Mouse (Mus musculus): ENCODE measurements around the gene Apoa4.

The Apoa4 gene

DNA sequence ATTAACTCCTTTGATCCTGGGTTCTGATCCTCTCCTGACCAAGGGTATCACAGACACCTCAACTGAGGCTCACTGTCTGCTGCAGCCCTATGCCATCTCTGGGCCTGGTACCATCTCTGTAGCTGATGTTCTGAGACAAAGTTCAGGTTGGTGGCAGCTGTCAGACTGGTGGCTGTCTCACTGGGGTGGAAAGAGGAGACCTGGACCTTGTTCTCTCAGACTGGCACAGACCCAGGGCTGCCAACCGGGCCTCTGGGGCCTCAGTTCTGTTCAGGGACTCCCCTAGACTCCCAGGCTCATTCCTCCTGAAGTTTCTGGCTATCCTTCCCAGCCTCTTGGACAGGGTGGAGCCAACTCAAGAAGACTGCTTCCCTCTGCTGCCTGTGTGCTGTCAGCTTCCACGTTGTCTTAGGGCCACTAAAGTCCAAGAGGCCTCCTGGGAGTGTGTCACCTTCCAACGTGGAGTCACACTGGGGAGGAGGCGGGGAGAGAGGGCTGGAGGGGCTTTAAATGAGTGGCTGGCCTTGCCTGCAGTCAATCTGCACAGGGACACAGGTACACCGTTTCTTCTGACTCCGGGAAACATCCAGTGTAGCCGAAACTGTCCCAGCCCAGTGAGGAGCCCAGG is at the start of gene Apoa4:
TSS of gene Apoa4 (plus strand) at position 171 of the 628 bp plus-strand sequence.
- no peak for DNase-seq

DNA sequence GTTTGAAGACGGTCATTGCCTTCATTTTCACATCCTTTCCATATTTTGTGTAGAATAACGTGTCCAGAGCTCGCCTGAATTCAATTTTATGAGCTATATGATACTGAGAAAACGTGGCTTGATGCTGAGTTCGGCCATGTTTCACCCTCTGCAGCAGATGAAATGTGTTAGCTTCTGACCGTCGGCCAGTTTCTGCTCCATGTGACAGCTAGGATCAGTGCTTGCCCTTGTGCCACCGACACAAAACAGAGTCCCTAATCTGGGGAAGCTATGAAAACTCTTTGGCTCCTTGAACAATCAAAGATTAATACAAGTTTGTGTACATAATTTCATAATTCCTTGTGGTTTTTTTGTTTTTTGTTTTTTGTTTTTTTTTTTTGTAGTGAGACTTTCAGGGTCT is 49.3 kb upstream of the Apoa4 start:
- DNase-seq: no peak

GRCm38 (mm10) chr9:46191644-46192043 is 48.9 kb upstream of the Apoa4 start:
- DNase-seq: no peak

GRCm38 (mm10) chr9:46192642-46193041 is 47.9 kb upstream of the Apoa4 start:
- no peak for DNase-seq

DNA sequence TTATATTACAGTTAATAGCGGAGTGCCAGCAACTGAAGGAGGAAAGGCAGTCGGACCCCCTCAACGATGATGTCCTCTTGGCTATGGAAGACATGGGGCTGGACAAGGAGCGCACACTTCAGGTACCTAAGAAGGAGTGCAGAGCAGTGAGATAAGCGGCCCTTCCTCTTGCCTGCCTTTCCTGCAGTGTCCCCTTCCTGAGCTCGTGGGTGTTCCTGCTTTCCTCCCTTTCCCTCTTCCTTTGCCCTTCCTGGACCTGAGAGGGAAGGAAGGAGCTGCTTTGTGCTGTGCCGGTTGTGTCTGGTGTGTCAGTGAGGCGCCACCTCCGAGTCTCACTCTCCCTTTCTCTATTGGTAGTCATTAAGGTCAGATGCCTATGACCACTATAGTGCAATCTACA is 45.7 kb upstream of the Apoa4 start:
- DNase-seq: no peak

DNA sequence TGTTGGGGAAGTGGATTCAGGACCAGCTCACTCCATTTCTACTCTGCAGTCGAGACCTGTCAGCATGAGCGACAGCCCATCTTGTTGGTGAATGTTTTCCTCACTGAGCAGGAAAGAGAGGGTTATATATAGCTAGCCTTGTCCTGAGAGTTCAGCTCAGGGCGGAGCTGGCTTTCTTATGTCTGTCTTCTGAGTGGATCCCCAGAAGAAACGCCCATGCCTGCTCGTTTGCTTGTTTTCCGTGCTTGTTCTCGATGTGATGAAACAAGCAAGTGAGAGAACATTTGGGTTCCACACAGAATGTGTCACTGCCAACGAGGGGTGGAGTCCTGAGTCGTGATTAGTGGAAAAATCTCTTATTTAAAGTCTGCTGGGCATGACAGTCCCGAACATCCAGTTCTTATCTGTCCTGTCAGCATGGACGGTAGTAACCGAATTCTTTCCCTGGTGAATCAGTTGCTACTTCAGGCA is 43.8 kb upstream of the Apoa4 start:
- no peak for DNase-seq

DNA sequence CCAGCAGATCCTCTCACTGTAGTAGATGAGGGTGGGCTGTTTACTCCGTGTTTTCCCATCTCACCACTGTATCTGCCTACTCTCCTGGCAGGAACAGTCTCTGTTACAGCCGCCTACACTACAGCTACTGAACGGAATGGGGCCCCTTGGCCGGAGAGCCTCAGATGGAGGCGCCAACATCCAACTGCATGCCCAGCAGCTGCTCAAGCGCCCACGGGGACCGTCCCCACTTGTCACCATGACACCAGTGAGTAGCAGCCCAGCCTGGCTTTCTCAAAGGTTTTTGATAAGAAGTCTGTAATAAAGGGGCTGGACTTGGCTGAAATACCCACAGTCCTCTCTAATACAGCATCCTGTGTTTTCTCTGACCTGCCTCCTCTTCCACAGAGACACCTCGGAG is 42.0 kb upstream of the Apoa4 start:
- DNase-seq: peak; percentile 38

DNA sequence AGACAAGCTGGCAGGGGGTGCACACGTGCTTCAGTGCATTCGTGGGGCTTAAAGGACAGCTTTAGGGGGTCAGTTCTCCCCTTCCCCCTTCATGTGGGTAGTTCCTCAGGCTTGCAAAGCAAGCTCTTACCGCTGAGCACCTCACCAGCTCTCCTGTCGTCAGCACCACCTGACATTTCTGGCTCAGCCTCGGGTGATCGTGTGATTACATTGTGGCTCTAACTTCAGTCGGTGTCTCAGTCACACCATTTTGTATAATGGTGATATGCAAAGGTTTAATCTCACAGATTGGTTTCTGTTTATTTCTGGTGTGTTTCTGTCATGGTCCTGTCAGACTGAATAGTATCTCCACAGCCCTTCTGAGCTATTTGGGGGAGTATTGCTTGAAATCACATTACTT is 41.6 kb upstream of the Apoa4 start:
- DNase-seq: no peak

- no peak for DNase-seq
Observed at GRCm38 (mm10) chr9:46199609-46200008, 40.9 kb upstream of the Apoa4 start.

- no peak for DNase-seq
Observed at GRCm38 (mm10) chr9:46206834-46207500, 33.5 kb upstream of the Apoa4 start.

DNA sequence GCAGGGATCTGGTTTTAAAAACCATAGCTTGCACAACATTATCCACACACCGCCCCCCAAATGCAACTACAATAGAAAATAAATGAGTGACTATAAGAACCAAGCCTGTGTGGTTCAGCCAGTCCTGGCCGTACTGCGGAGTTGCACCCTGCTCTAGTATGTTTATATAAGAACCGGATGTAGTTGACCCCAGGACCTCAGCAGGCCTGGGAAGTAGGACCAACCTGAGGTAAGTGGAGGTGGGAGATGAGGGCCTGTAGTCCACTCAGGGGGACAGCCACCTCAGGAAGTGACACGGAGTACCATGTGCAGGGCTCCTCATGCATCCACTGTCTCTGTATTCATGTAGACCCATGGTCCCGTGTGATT is 33.0 kb upstream of the Apoa4 start:
- DNase-seq: no peak

DNA sequence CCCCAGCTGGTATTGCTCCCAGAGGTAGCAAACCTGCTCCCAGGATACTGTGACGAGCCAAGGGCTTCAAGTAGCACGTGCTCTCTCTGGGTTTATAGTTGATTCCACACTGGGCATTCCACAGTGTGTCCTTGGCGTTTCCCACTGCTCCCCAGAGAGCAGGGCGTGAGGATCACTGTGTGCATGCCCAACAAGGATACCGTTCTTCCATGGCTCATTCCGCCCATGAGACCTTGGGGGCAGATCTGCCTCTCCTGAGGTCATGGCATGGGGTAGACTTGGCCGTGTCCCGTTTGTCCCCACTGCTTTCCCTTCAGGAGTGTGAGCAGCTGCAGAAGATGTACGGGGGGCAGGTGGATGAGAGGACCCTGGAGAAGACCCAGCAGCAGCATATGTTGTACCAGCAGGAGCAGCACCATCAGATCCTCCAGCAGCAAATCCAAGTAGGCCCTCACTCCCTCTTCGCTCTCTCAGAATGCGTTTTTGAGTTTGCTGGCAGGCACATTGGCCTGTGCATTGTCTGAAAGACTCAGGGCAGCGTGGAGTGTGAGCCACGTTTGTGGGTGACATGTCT is 32.0 kb upstream of the Apoa4 start:
- no peak for DNase-seq

GRCm38 (mm10) chr9:46210473-46210872 is 30.0 kb upstream of the Apoa4 start:
- DNase-seq: no peak

DNA sequence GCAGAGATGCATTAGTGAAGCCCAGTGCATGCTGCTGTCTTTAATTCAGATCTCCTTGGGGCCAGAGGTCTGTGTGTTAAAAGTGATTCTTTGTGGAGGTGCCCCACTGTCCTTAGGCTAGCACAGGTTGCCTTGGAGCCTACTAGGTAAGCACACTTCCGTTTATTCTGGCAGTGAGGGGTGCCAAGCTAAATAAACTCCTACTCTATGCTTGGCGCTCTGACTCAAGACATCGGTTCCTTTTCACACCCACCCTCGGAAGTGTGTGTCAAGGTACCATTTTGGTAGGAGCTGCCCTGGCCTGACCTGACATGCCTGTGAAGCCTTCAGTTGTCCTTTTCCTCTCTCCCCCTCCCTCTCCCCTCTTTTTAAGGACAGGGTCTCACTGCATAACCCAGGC is 26.2 kb upstream of the Apoa4 start:
- DNase-seq: no peak

DNA sequence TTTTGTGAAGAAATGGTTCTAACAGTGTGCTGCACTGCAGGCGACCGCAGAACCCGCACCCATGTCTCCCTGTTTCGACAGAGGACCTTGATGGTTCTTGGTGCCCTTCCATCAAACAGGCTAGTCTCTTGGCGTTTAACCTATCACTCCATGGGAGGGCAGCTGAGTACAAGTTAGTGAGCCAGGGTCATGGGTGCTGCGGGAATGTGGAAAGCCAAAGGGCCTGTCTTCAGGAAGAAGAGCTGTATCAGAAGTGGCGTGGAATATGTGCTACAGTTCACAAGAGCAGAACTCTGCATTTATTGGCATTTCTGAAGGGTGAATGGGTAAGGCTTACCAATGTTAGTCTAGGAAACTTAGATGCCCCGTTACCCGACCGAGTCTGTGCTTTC is 25.6 kb upstream of the Apoa4 start:
- DNase-seq: no peak

GRCm38 (mm10) chr9:46215338-46216322 is 24.9 kb upstream of the Apoa4 start:
- DNase-seq: no peak

- no peak for DNase-seq
Observed at GRCm38 (mm10) chr9:46216744-46217470, 23.6 kb upstream of the Apoa4 start.

DNA sequence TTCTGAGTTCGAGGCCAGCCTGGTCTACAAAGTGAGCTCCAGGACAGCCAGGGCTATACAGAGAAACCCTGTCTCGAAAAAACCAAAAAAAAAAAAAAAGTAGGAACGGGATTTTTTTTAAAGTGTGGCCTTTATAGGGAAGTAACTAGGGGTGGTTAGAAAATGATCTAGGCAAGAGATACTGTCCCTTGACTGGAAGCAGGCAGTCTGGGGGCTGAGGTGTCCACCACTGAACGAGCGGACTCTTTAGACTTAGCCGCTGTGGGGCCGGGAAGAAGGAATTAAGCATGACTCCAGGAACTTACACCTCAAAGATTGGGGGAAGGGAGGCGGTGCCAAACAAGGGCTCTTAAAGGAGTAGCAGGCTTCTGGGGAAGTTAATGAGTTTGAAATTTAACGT is 22.3 kb upstream of the Apoa4 start:
- no peak for DNase-seq

GRCm38 (mm10) chr9:46223090-46223489 is 17.4 kb upstream of the Apoa4 start:
- DNase-seq: no peak

DNA sequence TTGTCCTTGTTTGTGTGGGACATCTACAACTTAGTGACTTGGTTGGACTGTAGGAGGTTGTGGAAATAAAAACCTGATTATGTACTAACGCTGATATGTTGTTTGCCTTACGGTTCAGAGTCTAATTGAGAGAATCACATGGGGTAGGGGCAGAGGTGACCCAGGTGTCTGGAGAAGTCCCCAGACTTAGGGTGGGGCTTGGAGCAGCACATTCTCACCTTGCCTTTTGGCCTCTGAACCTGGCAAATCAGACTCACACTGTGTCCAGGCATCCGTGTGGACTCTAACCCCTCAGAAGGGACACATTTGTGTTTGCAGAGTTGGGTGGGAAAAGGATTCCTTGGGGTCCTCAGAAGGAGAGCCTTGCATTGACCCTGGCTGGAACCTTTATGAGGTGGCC is 16.4 kb upstream of the Apoa4 start:
- DNase-seq: no peak

- DNase-seq: no peak
Observed at GRCm38 (mm10) chr9:46224945-46225660, 15.4 kb upstream of the Apoa4 start.

- DNase-seq: no peak
Observed at GRCm38 (mm10) chr9:46227064-46227614, 13.4 kb upstream of the Apoa4 start.

All from right cerebral cortex, postnatal 14 days (tissue).